Mouse (Mus musculus) midbrain, embryonic 11.5 days (tissue): ENCODE results near the gene Nckap5l. TPM values are rescaled to one million over a fixed set of nuclear protein-coding genes. Genes with fewer than 3 reads are reported as not detected.
A peak's percentile ranks its signal among the peaks of the same experiment; 100 is the strongest.

ENCODE experiments used
- ATAC-seq: fragments of 200-750 bp; cut with Nextera tagmentation; 2 replicates; pipeline ENCODE4 v1.8.0; 2017; ENCODE audit warnings: moderate TSS enrichment, moderate library complexity; ENCODE audit not compliant: low FRiP score
- DNase-seq: peaks from one replicate; pipeline ENCODE4 v3.0.0; 2015; ENCODE audit warnings: low spot score; ENCODE audit errors: missing footprints
- H3K27ac ChIP-seq: fragments of 300-500 bp; sonication (generic); 2 replicates; pipeline ENCODE4 v1.5.1; 2014; ENCODE audit warnings: low read depth, low read length
- H3K27me3 ChIP-seq: fragments of 300-500 bp; sonication (generic); 2 replicates; pipeline ENCODE4 v1.6.1; 2014; ENCODE audit warnings: mild to moderate bottlenecking, low read length, moderate library complexity, mixed read lengths; ENCODE audit not compliant: control insufficient read depth, insufficient read depth
- H3K36me3 ChIP-seq: fragments of 300-500 bp; sonication (generic); 2 replicates; pipeline ENCODE4 v1.6.1; 2014; ENCODE audit warnings: mild to moderate bottlenecking, low read length, moderate library complexity, mixed read lengths; ENCODE audit not compliant: control insufficient read depth, insufficient read depth
- H3K4me1 ChIP-seq: fragments of 300-500 bp; sonication (generic); 2 replicates; pipeline ENCODE4 v1.6.1; 2014; ENCODE audit warnings: low read length; ENCODE audit not compliant: control insufficient read depth, insufficient read depth
- H3K4me2 ChIP-seq: fragments of 300-500 bp; sonication (generic); 2 replicates; pipeline ENCODE4 v1.6.1; 2014; ENCODE audit warnings: mild to moderate bottlenecking, moderate library complexity
- H3K4me3 ChIP-seq: fragments of 300-500 bp; sonication (generic); 2 replicates; pipeline ENCODE4 v1.5.1; 2014; ENCODE audit warnings: low read depth, low read length
- H3K9ac ChIP-seq: fragments of 300-500 bp; sonication (generic); 2 replicates; pipeline ENCODE4 v1.6.1; 2014; ENCODE audit warnings: low read length
- H3K9me3 ChIP-seq: fragments of 300-500 bp; sonication (generic); 2 replicates; pipeline ENCODE4 v1.6.1; 2016; ENCODE audit warnings: low read length; ENCODE audit not compliant: control insufficient read depth
- WGBS: fragments of 180-500 bp; shearing (Covaris S2); extraction: QIAGEN DNeasy Blood & Tissue Kit; methylation state at CpG from one replicate; pipeline ENCODE4 v1.1.7; 2014; 5-methylcytosine and 5-hydroxymethylcytosine counted together
- polyA plus RNA-seq: library from polyadenylated mRNA; unstranded; fragments of >200 nt; fragmentation: Nextera tagmentation; extraction: Ambion mirVana; gene quantifications from 2 replicates; pipeline ENCODE4 v1.2.1, GENCODE M21; 2014

Gene Nckap5l
- polyA plus RNA-seq, 1 experiment from 2014 or later = 9.4 TPM

GRCm38 (mm10) chr15:99396875-99397274 is 60.7 kb downstream of the Nckap5l start:
- Histone ChIP-seq H3K27ac (no peak overlapping the region), H3K4me3 (no peak overlapping the region), H3K36me3 (no peaks in the 10 kb centered on the region; the same call in 1 of the 2 replicates), H3K4me2 (no peak overlapping the region), H3K27me3 (no peaks in the 10 kb centered on the region), H3K9ac (no peak overlapping the region), H3K4me1 (peaks cover 23% of the 10 kb centered on the region), H3K9me3 (no peaks in the 10 kb centered on the region)
- DNase-seq = no peak
- no peak for ATAC-seq
- WGBS = 76% methylated on average over 4 of the region's 4 CpGs

GRCm38 (mm10) chr15:99396462-99396861 is 61.1 kb downstream of the Nckap5l start:
- Histone ChIP-seq H3K4me2 (no peak overlapping the region), H3K9ac (no peak overlapping the region), H3K27ac (no peak overlapping the region), H3K9me3 (no peaks in the 10 kb centered on the region), H3K36me3 (no peaks in the 10 kb centered on the region; the same call in 1 of the 2 replicates), H3K4me1 (peaks cover 23% of the 10 kb centered on the region), H3K27me3 (no peaks in the 10 kb centered on the region), H3K4me3 (no peak overlapping the region)
- 77% methylated on average over 1 of the region's 1 CpGs for WGBS
- DNase-seq (no peak), ATAC-seq (no peak)

GRCm38 (mm10) chr15:99393386-99394252 is 63.9 kb downstream of the Nckap5l start:
- peak overlapping the region; percentile 87 for H3K9ac ChIP-seq
- no peaks in the 10 kb centered on the region for H3K9me3 ChIP-seq
- H3K27me3 ChIP-seq = no peaks in the 10 kb centered on the region
- DNase-seq (no peak), ATAC-seq (peak; percentile 10; the same call in 1 of the 2 replicates)
- 13% methylated on average over 24 of the region's 24 CpGs for WGBS
- peak overlapping the region; percentile 78 for H3K4me3 ChIP-seq
- no peaks in the 10 kb centered on the region for H3K36me3 ChIP-seq
- H3K27ac ChIP-seq = peak overlapping the region; percentile 54; the same call in 1 of the 2 replicates
- H3K4me2 ChIP-seq = peak overlapping the region; percentile 99
- H3K4me1 ChIP-seq = peaks cover 23% of the 10 kb centered on the region

- WGBS = under 1% methylated on average over 51 of the region's 51 CpGs
These were observed 64.8 kb downstream of the Nckap5l start, which contains the start of gene Tmbim6 for GRCm38 (mm10) chr15:99392486-99393385. Tmbim6 (plus strand) TSS chr15:99392882.

GRCm38 (mm10) chr15:99391975-99392374 is 65.6 kb downstream of the Nckap5l start:
- ATAC-seq = no peak; the same call in 1 of the 2 replicates

More at GRCm38 (mm10) chr15:99392486-99393385, 64.8 kb downstream of the Nckap5l start, which contains the start of gene Tmbim6:
- peak within 1 kb of the TSS; percentile 99 for H3K4me2 ChIP-seq
- peaks cover 21% of the 10 kb centered on the region for H3K4me1 ChIP-seq
- H3K4me3 ChIP-seq = peak within 1 kb of the TSS; percentile 78
- no peaks in the 10 kb centered on the region for H3K9me3 ChIP-seq
- H3K36me3 ChIP-seq = no peaks in the 10 kb centered on the region
- ATAC-seq (peak; percentile 100), DNase-seq (peak; percentile 99)
- H3K27me3 ChIP-seq = no peaks in the 10 kb centered on the region
- peak within 1 kb of the TSS; percentile 54; the same call in 1 of the 2 replicates for H3K27ac ChIP-seq
- peak within 1 kb of the TSS; percentile 87 for H3K9ac ChIP-seq

GRCm38 (mm10) chr15:99390472-99391401 is 66.8 kb downstream of the Nckap5l start:
- no peak for DNase-seq
- H3K9me3 ChIP-seq = no peaks in the 10 kb centered on the region
- whole genome bisulfite sequencing = 74% methylated on average over 7 of the region's 7 CpGs
- H3K4me3 ChIP-seq = no peak overlapping the region
- no peaks in the 10 kb centered on the region for H3K36me3 ChIP-seq
- no peak for ATAC-seq
- no peak overlapping the region for H3K27ac ChIP-seq
- no peak overlapping the region for H3K9ac ChIP-seq
- no peak overlapping the region for H3K4me2 ChIP-seq
- no peaks in the 10 kb centered on the region for H3K27me3 ChIP-seq
- peaks cover 21% of the 10 kb centered on the region for H3K4me1 ChIP-seq

More at GRCm38 (mm10) chr15:99391975-99392374, 65.6 kb downstream of the Nckap5l start:
- Histone ChIP-seq H3K36me3 (no peaks in the 10 kb centered on the region), H3K4me2 (peak overlapping the region; percentile 70), H3K27ac (peak overlapping the region; percentile 20; the same call in 1 of the 2 replicates), H3K4me3 (peak overlapping the region; percentile 78), H3K9ac (peak overlapping the region; percentile 49), H3K9me3 (no peaks in the 10 kb centered on the region), H3K4me1 (peaks cover 21% of the 10 kb centered on the region), H3K27me3 (no peaks in the 10 kb centered on the region)
- 82% methylated on average over 6 of the region's 6 CpGs for WGBS
- DNase-seq = no peak

GRCm38 (mm10) chr15:99387976-99388375 is 69.6 kb downstream of the Nckap5l start:
- ATAC-seq (no peak), DNase-seq (no peak)
- H3K4me1 ChIP-seq = peaks cover 4% of the 10 kb centered on the region
- no peaks in the 10 kb centered on the region for H3K9me3 ChIP-seq
- 64% methylated on average over 4 of the region's 4 CpGs for whole genome bisulfite sequencing
- H3K27ac ChIP-seq = no peak overlapping the region
- no peaks in the 10 kb centered on the region for H3K27me3 ChIP-seq
- H3K9ac ChIP-seq = no peak overlapping the region; the same call in 1 of the 2 replicates
- H3K4me2 ChIP-seq = no peak overlapping the region
- no peak overlapping the region for H3K4me3 ChIP-seq
- no peaks in the 10 kb centered on the region for H3K36me3 ChIP-seq

GRCm38 (mm10) chr15:99386796-99387195 is 70.8 kb downstream of the Nckap5l start:
- no peak for ATAC-seq
- Histone ChIP-seq H3K36me3 (no peaks in the 10 kb centered on the region), H3K27me3 (no peaks in the 10 kb centered on the region), H3K9me3 (no peaks in the 10 kb centered on the region), H3K4me2 (no peak overlapping the region), H3K9ac (no peak overlapping the region), H3K27ac (no peak overlapping the region), H3K4me3 (no peak overlapping the region), H3K4me1 (no peaks in the 10 kb centered on the region; the same call in 1 of the 2 replicates)
- no peak for DNase-seq
- 73% methylated on average over 3 of the region's 3 CpGs for WGBS
